Mouse (Mus musculus) kidney, postnatal 10 days (tissue): ENCODE results near the gene Mrtfa.

ENCODE experiments used
- DNase-seq: peaks from one replicate; pipeline ENCODE4 v3.0.0; 2021; ENCODE audit warnings: mixed read lengths

Mrtfa gene

DNA sequence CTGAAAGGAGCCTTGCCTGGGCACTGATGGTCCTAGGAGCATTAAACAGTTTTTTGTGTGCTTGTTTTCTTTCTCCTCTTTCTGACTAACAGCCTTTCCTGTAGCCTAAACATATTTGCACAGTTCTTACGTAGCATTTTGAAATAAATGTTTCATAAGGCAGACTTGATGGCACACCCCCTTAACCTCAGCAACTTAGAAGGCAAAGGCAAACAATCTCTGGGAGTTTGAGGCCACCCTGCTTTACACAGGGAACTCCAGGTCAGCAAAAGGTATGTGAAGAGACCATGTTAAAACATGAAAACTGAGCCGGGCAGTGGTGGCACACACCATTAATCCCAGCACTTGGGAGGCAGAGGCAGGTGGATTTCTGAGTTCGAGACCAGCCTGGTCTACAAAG lies 214.9 kb downstream of the Mrtfa start:
- DNase-seq: no peak

DNA sequence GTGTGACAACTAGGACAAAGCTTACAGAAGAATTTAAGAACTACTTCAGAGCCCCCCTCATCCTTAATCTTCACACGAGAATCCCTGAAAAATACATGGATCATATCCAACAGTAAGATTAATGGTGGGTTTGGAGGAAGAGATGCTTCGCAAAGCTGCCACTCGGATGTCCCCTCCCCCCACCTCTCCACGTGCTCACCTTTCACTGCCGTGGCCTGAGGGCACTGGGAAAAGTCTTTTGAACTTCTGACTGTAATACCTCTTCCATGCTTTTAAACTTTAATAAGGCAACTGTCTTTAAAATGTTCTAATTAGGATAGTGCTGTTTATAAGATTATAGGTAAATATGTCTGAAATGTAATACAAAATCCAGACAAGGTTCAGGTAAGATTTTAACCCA lies 216.2 kb downstream of the Mrtfa start:
- DNase-seq: peak; percentile 25

DNA sequence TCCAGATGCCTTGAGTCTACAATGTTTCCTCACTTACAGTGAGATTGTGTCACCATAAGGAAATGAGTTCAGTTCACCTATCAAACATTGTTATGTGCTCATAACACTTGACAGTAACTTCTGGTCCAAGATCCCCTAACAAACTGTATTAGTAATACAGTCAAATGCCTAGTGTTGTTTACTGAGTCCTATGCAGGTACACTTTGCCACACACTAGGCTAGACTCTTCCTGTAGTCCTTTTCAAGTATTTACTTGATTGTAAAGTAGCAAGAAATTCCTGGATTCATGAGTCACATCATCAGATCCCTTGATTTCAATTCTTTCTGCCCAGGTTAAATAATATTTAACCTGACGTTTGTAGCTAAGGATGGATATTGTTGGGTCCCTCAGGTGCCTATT lies 221.2 kb downstream of the Mrtfa start:
- no peak for DNase-seq
